Mouse (Mus musculus) CH12.LX (cell line): ENCODE results near the gene Adamtsl3. TPM values are rescaled to one million over a fixed set of nuclear protein-coding genes. Genes with fewer than 3 reads are reported as not detected.

ENCODE experiments used
- DNase-seq: peaks from one replicate; pipeline ENCODE4 v3.0.0-alpha.2; 2013; ENCODE audit errors: extremely low read depth
- H3K27ac ChIP-seq: 2 replicates; pipeline ENCODE4 v1.5.1; 2012; ENCODE audit warnings: low read depth, mild to moderate bottlenecking, control low read depth, moderate library complexity; ENCODE audit not compliant: insufficient read depth
- H3K27me3 ChIP-seq: replicated peaks from 2 replicates; pipeline ENCODE3; 2012; ENCODE audit warnings: inconsistent platforms
- H3K36me3 ChIP-seq, 2 experiments: replicated peaks in 1 of 2; 2 replicates each; pipeline versions ENCODE3 to v1.6.1; 2012; ENCODE audit warnings: inconsistent platforms in 1 of 2, low read length in 1 of 2, mild to moderate bottlenecking in 1 of 2, mixed read lengths in 1 of 2, moderate library complexity in 1 of 2; ENCODE audit not compliant: control insufficient read depth in 1 of 2, insufficient read depth in 1 of 2
- H3K4me1 ChIP-seq, 2 experiments: 2 replicates each; pipeline ENCODE4 v1.6.1; 2012; ENCODE audit warnings: inconsistent platforms in 1 of 2, moderate library complexity in 1 of 2; ENCODE audit not compliant: insufficient read depth in 2 of 2, control insufficient read depth in 1 of 2
- H3K4me2 ChIP-seq: 2 replicates; pipeline ENCODE4 v1.6.1; 2012; ENCODE audit warnings: low read depth, mild to moderate bottlenecking, control low read depth; ENCODE audit not compliant: poor library complexity, insufficient read depth, severe bottlenecking
- H3K4me3 ChIP-seq, 3 experiments: fragments of 150-350 bp in 1 of 3; sonication (generic) in 1 of 3; replicated peaks in 1 of 3; 2 replicates each; pipeline versions ENCODE3 to v1.5.1; 2011 to 2012; ENCODE audit warnings: low read depth in 2 of 3, low read length in 2 of 3, mild to moderate bottlenecking in 2 of 3, moderate library complexity in 2 of 3, control low read depth in 1 of 3, improper control_type of control experiment in 1 of 3, inconsistent platforms in 1 of 3, mixed read lengths in 1 of 3; ENCODE audit not compliant: poor library complexity in 1 of 3
- H3K79me2 ChIP-seq: replicated peaks from 2 replicates; pipeline ENCODE4 v1.6.1; 2012; ENCODE audit warnings: mild to moderate bottlenecking, moderate library complexity; ENCODE audit not compliant: control insufficient read depth, poor library complexity, insufficient read depth, severe bottlenecking; ENCODE audit errors: extremely low read depth
- H3K9ac ChIP-seq: 2 replicates; pipeline ENCODE4 v1.6.1; 2012; ENCODE audit warnings: low read depth, mild to moderate bottlenecking, control low read depth, moderate library complexity; ENCODE audit not compliant: insufficient read depth
- H3K9me3 ChIP-seq: replicated peaks from 2 replicates; pipeline ENCODE3; 2012; ENCODE audit warnings: low read length, inconsistent platforms, mixed read lengths
- CHD2 ChIP-seq: IDR thresholded peaks from 2 replicates; pipeline ENCODE4 v1.6.1; 2011; ENCODE audit warnings: low read length, improper control_type of control experiment
- E2F4 ChIP-seq: IDR thresholded peaks from 2 replicates; pipeline ENCODE4 v1.6.1; 2011; ENCODE audit warnings: low read depth, low read length, improper control_type of control experiment; ENCODE audit not compliant: insufficient replicate concordance
- ELF1 ChIP-seq: IDR thresholded peaks from 2 replicates; pipeline ENCODE4 v1.6.1; 2014; ENCODE audit warnings: low read depth, mild to moderate bottlenecking, inconsistent platforms, low read length, improper control_type of control experiment
- ETS1 ChIP-seq: conservative IDR thresholded peaks from 2 replicates; pipeline ENCODE4 v1.6.1; 2012; ENCODE audit warnings: low read depth, mild to moderate bottlenecking, inconsistent platforms, low read length, improper control_type of control experiment, moderate library complexity
- GABPA ChIP-seq: IDR thresholded peaks from 2 replicates; pipeline ENCODE4 v1.6.1; 2012; ENCODE audit warnings: low read depth, low read length, improper control_type of control experiment, inconsistent platforms; ENCODE audit not compliant: insufficient replicate concordance
- HCFC1 ChIP-seq: IDR thresholded peaks from 2 replicates; pipeline ENCODE4 v1.6.1; 2012; ENCODE audit warnings: low read depth, mild to moderate bottlenecking, inconsistent platforms, low read length, improper control_type of control experiment
- JUN ChIP-seq: IDR thresholded peaks from 2 replicates; pipeline ENCODE4 v1.6.1; 2011; ENCODE audit warnings: low read depth, mild to moderate bottlenecking, low read length, improper control_type of control experiment, moderate library complexity; ENCODE audit not compliant: insufficient read depth
- JUND ChIP-seq: conservative IDR thresholded peaks from 2 replicates; pipeline ENCODE4 v1.6.1; 2011; ENCODE audit warnings: low read depth, low read length, improper control_type of control experiment
- KAT2A ChIP-seq: IDR thresholded peaks from 2 replicates; pipeline ENCODE4 v1.6.1; 2012; ENCODE audit warnings: low read length, improper control_type of control experiment, inconsistent platforms; ENCODE audit not compliant: insufficient replicate concordance
- MAFK ChIP-seq: IDR thresholded peaks from 2 replicates; pipeline ENCODE4 v1.6.1; 2011; ENCODE audit warnings: low read length, improper control_type of control experiment; ENCODE audit not compliant: insufficient replicate concordance
- MAZ ChIP-seq: IDR thresholded peaks from 2 replicates; pipeline ENCODE4 v1.6.1; 2012; ENCODE audit warnings: low read depth, mild to moderate bottlenecking, inconsistent platforms, low read length, improper control_type of control experiment, moderate library complexity
- MEF2A ChIP-seq: IDR thresholded peaks from 2 replicates; pipeline ENCODE4 v1.6.1; 2014; ENCODE audit warnings: low read depth, mild to moderate bottlenecking, inconsistent platforms, low read length, improper control_type of control experiment, borderline replicate concordance
- MXI1 ChIP-seq: IDR thresholded peaks from 2 replicates; pipeline ENCODE4 v1.6.1; 2011; ENCODE audit warnings: mild to moderate bottlenecking, low read depth, low read length, improper control_type of control experiment
- MYC ChIP-seq: IDR thresholded peaks from 2 replicates; pipeline ENCODE4 v1.6.1; 2011; ENCODE audit warnings: low read depth, mild to moderate bottlenecking, improper control_type of control experiment, low read length
- NELFE ChIP-seq: IDR thresholded peaks from 2 replicates; pipeline ENCODE4 v1.6.1; 2011; ENCODE audit warnings: low read depth, low read length, improper control_type of control experiment
- NRF1 ChIP-seq: IDR thresholded peaks from 2 replicates; pipeline ENCODE4 v1.6.1; 2014; ENCODE audit warnings: low read depth, mild to moderate bottlenecking, inconsistent platforms, low read length, improper control_type of control experiment, moderate library complexity
- PAX5 ChIP-seq: IDR thresholded peaks from 2 replicates; pipeline ENCODE4 v1.6.1; 2012; ENCODE audit warnings: low read length, inconsistent platforms, mixed read lengths
- POLR2A ChIP-seq: IDR thresholded peaks from 2 replicates; pipeline ENCODE4 v1.6.1; 2011; ENCODE audit warnings: low read depth, mild to moderate bottlenecking, improper control_type of control experiment, low read length
- POLR2AphosphoS2 ChIP-seq: IDR thresholded peaks from 2 replicates; pipeline ENCODE4 v1.6.1; 2011; ENCODE audit warnings: low read depth, low read length, improper control_type of control experiment
- SIN3A ChIP-seq: IDR thresholded peaks from 2 replicates; pipeline ENCODE4 v1.6.1; 2012; ENCODE audit warnings: low read length, improper control_type of control experiment, inconsistent platforms
- SMC3 ChIP-seq: IDR thresholded peaks from 2 replicates; pipeline ENCODE4 v1.6.1; 2011; ENCODE audit warnings: low read depth, low read length, improper control_type of control experiment
- TBP ChIP-seq: conservative IDR thresholded peaks from 2 replicates; pipeline ENCODE4 v1.6.1; 2011; ENCODE audit warnings: low read depth, low read length, improper control_type of control experiment
- UBTF ChIP-seq: IDR thresholded peaks from 2 replicates; pipeline ENCODE4 v1.6.1; 2012; ENCODE audit warnings: low read depth, mild to moderate bottlenecking, inconsistent platforms, low read length, improper control_type of control experiment, moderate library complexity
- USF1 ChIP-seq: IDR thresholded peaks from 2 replicates; pipeline ENCODE4 v1.6.1; 2014; ENCODE audit warnings: low read depth, mild to moderate bottlenecking, inconsistent platforms, low read length, improper control_type of control experiment
- USF2 ChIP-seq: conservative IDR thresholded peaks from 2 replicates; pipeline ENCODE4 v1.6.1; 2011; ENCODE audit warnings: low read depth, low read length, improper control_type of control experiment
- ZNF384 ChIP-seq: IDR thresholded peaks from 2 replicates; pipeline ENCODE4 v1.6.1; 2012; ENCODE audit warnings: low read depth, low read length, improper control_type of control experiment, inconsistent platforms
- dilution Hi-C: fragments of 300-500 bp; cut with MboI; formaldehyde crosslinking; loops from 2 replicates; pipeline ENCODE4 v1.14.3; 2020; ENCODE audit warnings: low sequenced_read_pairs; ENCODE audit not compliant: extremely low pct_unique_long_range_greater_than_20kb, extremely low pct_ligation_motif_present
- in situ Hi-C: fragments of 300-500 bp; cut with MboI; formaldehyde crosslinking; loops from 3 replicates; pipeline ENCODE4 v1.14.3; 2019; ENCODE audit warnings: low sequenced_read_pairs, low pct_ligation_motif_present, low pct_unique_long_range_greater_than_20kb, mixed read lengths
- polyA plus RNA-seq: library from polyadenylated mRNA; unstranded; fragments of >175 nt; gene quantifications from 2 replicates; pipeline ENCODE4 v1.2.1, GENCODE M21; 2012; ENCODE audit warnings: low read depth; ENCODE audit not compliant: insufficient read length
- total RNA-seq, 2 experiments: library from RNA; depleted of rRNA; stranded (reverse); fragments of 300-350 nt in 1 of 2; fragments of >200 nt in 1 of 2; gene quantifications; 2 replicates each; pipeline ENCODE4 v1.2.3; 2012 to 2014

Adamtsl3 gene
- total and polyA plus RNA-seq, 3 experiments: not detected

DNA sequence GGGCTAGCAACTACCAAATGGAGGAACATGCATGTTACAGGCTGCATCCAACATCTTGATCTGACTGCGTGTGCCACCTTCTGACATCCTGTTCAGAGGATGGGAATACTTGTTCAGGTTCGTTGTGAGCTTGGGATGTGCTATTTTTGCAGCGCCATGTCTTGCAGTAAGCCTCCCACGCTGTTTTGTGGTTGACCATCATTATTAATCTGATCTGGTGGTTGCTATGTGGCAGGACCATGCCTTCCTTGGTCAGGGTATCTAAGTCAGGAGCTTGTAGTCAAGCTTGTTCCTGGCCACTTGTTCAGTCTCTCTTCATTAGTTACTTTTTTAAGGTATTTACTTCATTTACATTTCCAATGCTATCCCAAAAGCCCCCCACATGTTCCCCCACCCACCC, 24.7 kb downstream of the Adamtsl3 start:
- Histone ChIP-seq H3K9me3 (no peaks in the 10 kb centered on the region), H3K4me1 (no peaks in the 10 kb centered on the region), H3K27me3 (peaks cover 2% of the 10 kb centered on the region), H3K4me2 (no peak overlapping the region), H3K4me3 (no peak overlapping the region), H3K36me3 (no peaks in the 10 kb centered on the region), H3K9ac (no peak overlapping the region), H3K79me2 (no peaks in the 10 kb centered on the region), H3K27ac (no peak overlapping the region)
- TF ChIP-seq JUN (no peak), ZNF384 (no peak), E2F4 (no peak), MEF2A (no peak), HCFC1 (no peak), MAFK (no peak), POLR2A (no peak), ETS1 (no peak), PAX5 (no peak), NELFE (no peak), GABPA (no peak), CHD2 (no peak), KAT2A (no peak), MXI1 (no peak), NRF1 (no peak)
- in situ Hi-C loops: no loop called here
- dilution Hi-C loops: no loop called here
- DNase-seq: no peak

DNA sequence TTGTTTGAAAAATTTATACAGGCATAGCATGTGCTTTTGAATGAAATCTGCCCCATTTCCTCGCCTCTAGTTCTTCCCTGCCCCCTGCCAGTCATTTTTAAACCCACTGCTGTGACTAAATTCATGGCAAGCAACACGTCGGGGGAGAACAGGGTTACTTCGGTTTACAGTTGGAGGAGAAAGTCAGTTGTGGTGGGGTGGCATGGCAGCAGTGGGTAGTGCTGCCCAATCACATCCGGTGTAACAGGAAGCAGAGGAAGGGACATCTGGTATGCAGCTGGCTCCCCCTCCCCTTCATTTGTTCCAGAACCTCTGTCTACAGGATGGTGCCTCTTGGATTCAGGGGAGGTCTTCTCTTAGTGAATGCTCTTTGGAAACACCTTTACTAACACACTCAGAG, 25.6 kb downstream of the Adamtsl3 start:
- peaks cover 2% of the 10 kb centered on the region for H3K27me3 ChIP-seq
- H3K79me2 ChIP-seq: no peaks in the 10 kb centered on the region
- no peak overlapping the region for H3K4me3 ChIP-seq
- DNase-seq: no peak
- H3K36me3 ChIP-seq: no peaks in the 10 kb centered on the region
- dilution Hi-C loops: no loop called here
- no peak overlapping the region for H3K9ac ChIP-seq
- H3K27ac ChIP-seq: no peak overlapping the region
- in situ Hi-C loops: no loop called here
- H3K4me2 ChIP-seq: no peak overlapping the region
- H3K4me1 ChIP-seq: no peaks in the 10 kb centered on the region; a peak in 1 of 4 replicates
- TF ChIP-seq USF2: no peak
- no peak for TF ChIP-seq TBP
- no peak for TF ChIP-seq JUN
- TF ChIP-seq MYC: no peak
- TF ChIP-seq MAZ: no peak
- no peak for TF ChIP-seq USF1
- TF ChIP-seq UBTF: no peak
- TF ChIP-seq KAT2A: no peak
- TF ChIP-seq JUND: no peak
- TF ChIP-seq SMC3: no peak
- TF ChIP-seq ELF1: no peak
- no peak for TF ChIP-seq SIN3A
- no peak for TF ChIP-seq ZNF384
- no peak for TF ChIP-seq POLR2AphosphoS2
- TF ChIP-seq NELFE: no peak
- no peaks in the 10 kb centered on the region for H3K9me3 ChIP-seq
